Mouse (Mus musculus): ENCODE results near the gene Tmem150a. TPM values are rescaled to one million over a fixed set of nuclear protein-coding genes. Genes with fewer than 3 reads are reported as not detected.

Gene Tmem150a
- total and polyA plus RNA-seq, 2 experiments from 2014 or later, result 12.9 to 28.5 TPM

DNA sequence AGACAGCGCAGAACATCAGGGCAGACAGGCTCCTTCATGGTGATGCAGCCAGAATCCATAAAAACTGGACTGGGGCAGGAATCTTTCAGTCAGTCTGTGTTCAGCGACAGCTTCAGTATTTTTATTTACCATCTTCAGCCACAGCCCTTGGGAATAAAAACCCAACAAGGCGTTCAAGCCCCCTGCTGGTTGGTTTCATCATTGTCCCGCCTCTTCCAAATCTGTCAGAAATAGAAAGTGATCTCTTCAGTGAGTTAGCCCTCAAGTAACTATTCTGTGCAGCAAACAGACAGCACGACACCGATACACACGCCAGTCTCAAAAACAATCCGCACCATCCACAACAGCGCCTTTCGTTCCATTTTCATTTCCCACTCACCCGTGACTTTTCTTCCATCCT lies 36.2 kb upstream of the Tmem150a start:
- no peak overlapping the region for H3K27ac ChIP-seq (ENCODE audit: low read depth, low read length)
- H3K27me3 ChIP-seq (ENCODE audit: insufficient read depth, low read length), result no peaks in the 10 kb centered on the region
- TF ChIP-seq CTCF (IDR thresholded peaks at IDR 0.05), result peak; percentile 65
- H3K4me3 ChIP-seq (ENCODE audit: low read depth, low read length), result no peak overlapping the region
- no peaks in the 10 kb centered on the region for H3K4me1 ChIP-seq (ENCODE audit: insufficient read depth, low read length)
- no peak overlapping the region for H3K9ac ChIP-seq (replicated peaks; ENCODE audit: low read length, poor library complexity, severe bottlenecking)
- 81% methylated on average over 11 of the region's 11 CpGs for WGBS
- H3K4me2 ChIP-seq (ENCODE audit: low read depth, low read length, poor library complexity, severe bottlenecking), result no peak overlapping the region
- H3K9me3 ChIP-seq (ENCODE audit: low read length), result no peaks in the 10 kb centered on the region
- DNase-seq (ENCODE audit: low spot score), result peak; percentile 35
- peaks cover 61% of the 10 kb centered on the region for H3K36me3 ChIP-seq (ENCODE audit: insufficient read depth, low read length)
- no peak for ATAC-seq (ENCODE audit: low FRiP score)

DNA sequence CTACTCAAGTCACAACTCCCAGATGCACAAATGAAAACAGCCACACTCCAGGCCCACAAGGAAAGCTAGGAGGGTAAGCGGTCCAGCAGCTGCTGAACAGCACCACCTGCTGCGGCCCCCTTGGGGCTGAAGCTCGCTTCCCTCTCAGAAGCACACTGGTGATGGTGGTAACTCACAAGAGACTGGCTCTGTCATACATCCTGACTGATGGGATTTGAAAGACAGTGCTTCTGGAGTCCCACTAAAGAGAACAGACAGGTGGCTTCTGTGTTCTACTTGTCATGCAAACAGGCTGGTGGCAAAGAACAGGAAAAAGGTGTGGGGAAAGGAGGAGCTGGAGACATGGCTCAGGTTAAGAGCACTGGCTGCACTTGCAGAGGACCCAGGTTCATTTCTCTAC lies 32.3 kb upstream of the Tmem150a start:
- WGBS, result 87% methylated on average over 3 of the region's 3 CpGs
- H3K4me2 ChIP-seq (ENCODE audit: low read depth, low read length, poor library complexity, severe bottlenecking), result no peak overlapping the region
- no peak overlapping the region for H3K27ac ChIP-seq (ENCODE audit: low read depth, low read length)
- H3K36me3 ChIP-seq (ENCODE audit: insufficient read depth, low read length), result peaks cover 68% of the 10 kb centered on the region
- no peaks in the 10 kb centered on the region for H3K9me3 ChIP-seq (ENCODE audit: low read length)
- no peak for TF ChIP-seq CTCF (IDR thresholded peaks at IDR 0.05)
- no peak for DNase-seq (ENCODE audit: low spot score)
- H3K27me3 ChIP-seq (ENCODE audit: insufficient read depth, low read length), result no peaks in the 10 kb centered on the region
- no peak for ATAC-seq (ENCODE audit: low FRiP score)
- no peak overlapping the region for H3K4me3 ChIP-seq (ENCODE audit: low read depth, low read length)
- H3K4me1 ChIP-seq (ENCODE audit: insufficient read depth, low read length), result no peaks in the 10 kb centered on the region
- no peak overlapping the region for H3K9ac ChIP-seq (replicated peaks; ENCODE audit: low read length, poor library complexity, severe bottlenecking)

DNA sequence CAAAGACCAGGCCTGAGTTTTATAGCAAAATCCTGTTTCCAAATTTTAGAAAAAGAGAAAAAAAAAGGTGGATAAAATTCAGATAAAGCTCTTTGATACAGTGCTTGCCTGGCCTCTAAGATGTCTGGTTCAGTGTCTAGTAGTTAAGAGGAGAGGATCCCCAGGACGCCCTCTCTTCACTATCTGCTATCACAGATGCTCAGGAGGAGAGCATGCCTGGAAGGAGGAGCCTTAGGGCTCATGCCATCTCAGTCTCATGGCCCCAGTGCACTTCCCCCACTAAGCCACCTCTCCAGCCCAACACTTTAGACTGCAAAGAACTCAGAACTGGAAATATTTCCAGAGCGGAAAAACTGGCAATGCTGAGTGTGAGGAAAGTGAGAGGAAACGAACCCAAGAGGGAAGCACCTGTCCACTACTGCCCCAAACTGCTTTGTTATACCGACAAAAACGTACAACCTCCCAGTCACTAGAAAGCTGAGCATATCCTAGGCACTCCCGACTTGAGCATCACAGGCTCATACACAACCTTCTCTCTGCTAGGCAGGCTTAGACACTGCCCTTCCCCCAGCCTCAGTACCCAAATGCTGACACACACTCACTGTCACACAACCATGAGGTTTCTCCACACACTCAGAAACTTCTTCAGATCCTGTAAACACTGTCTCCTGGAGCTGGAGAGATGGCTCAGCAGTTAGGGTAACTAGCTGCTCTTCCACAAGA lies 31.3 kb upstream of the Tmem150a start:
- Histone ChIP-seq H3K27me3 (ENCODE audit: insufficient read depth, low read length) (no peaks in the 10 kb centered on the region), H3K4me3 (ENCODE audit: low read depth, low read length) (no peak overlapping the region), H3K27ac (ENCODE audit: low read depth, low read length) (no peak overlapping the region), H3K9me3 (ENCODE audit: low read length) (no peaks in the 10 kb centered on the region), H3K9ac (replicated peaks; ENCODE audit: low read length, poor library complexity, severe bottlenecking) (no peak overlapping the region), H3K4me1 (ENCODE audit: insufficient read depth, low read length) (no peaks in the 10 kb centered on the region), H3K36me3 (ENCODE audit: insufficient read depth, low read length) (peaks cover 71% of the 10 kb centered on the region), H3K4me2 (ENCODE audit: low read depth, low read length, poor library complexity, severe bottlenecking) (no peak overlapping the region)
- 92% methylated on average over 6 of the region's 6 CpGs for WGBS
- ATAC-seq (ENCODE audit: low FRiP score) (no peak), DNase-seq (ENCODE audit: low spot score) (no peak)
- TF ChIP-seq CTCF (IDR thresholded peaks at IDR 0.05), result no peak

DNA sequence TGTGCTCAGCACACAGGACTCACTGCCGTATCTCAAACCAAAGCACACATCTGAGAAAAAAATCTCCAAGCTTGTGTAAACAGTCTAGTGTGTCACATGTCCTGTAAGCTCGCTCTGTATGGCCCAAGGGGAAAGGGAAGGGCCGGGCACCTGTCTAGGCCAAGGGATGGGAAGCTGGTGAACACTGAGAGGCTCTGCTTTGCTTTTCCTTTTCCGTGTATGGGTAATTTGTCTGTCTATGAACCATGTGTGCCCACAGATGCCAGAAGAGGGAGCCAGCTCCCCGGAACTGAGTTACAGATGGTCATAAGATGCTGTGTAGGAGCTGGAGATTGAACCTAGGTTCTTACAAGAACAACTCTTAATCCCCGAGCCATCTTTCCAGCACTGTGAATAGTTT lies 29.0 kb upstream of the Tmem150a start:
- ATAC-seq (ENCODE audit: low FRiP score) (no peak), DNase-seq (ENCODE audit: low spot score) (peak; percentile 20)
- Histone ChIP-seq H3K4me1 (ENCODE audit: insufficient read depth, low read length) (no peaks in the 10 kb centered on the region), H3K4me2 (ENCODE audit: low read depth, low read length, poor library complexity, severe bottlenecking) (no peak overlapping the region), H3K27ac (ENCODE audit: low read depth, low read length) (no peak overlapping the region), H3K4me3 (ENCODE audit: low read depth, low read length) (no peak overlapping the region), H3K36me3 (ENCODE audit: insufficient read depth, low read length) (peaks cover 65% of the 10 kb centered on the region), H3K9ac (replicated peaks; ENCODE audit: low read length, poor library complexity, severe bottlenecking) (no peak overlapping the region), H3K9me3 (ENCODE audit: low read length) (no peaks in the 10 kb centered on the region), H3K27me3 (ENCODE audit: insufficient read depth, low read length) (no peaks in the 10 kb centered on the region)
- peak; percentile 58 for TF ChIP-seq CTCF (IDR thresholded peaks at IDR 0.05)
- WGBS, result 80% methylated on average over 6 of the region's 6 CpGs

- no peak overlapping the region for H3K27ac ChIP-seq (ENCODE audit: low read depth, low read length)
- H3K4me3 ChIP-seq (ENCODE audit: low read depth, low read length), result no peak overlapping the region
- H3K36me3 ChIP-seq (ENCODE audit: insufficient read depth, low read length), result peaks cover 58% of the 10 kb centered on the region
- no peak overlapping the region for H3K9ac ChIP-seq (replicated peaks; ENCODE audit: low read length, poor library complexity, severe bottlenecking)
- no peaks in the 10 kb centered on the region for H3K27me3 ChIP-seq (ENCODE audit: insufficient read depth, low read length)
- no peak overlapping the region for H3K4me2 ChIP-seq (ENCODE audit: low read depth, low read length, poor library complexity, severe bottlenecking)
- ATAC-seq (ENCODE audit: low FRiP score), result no peak
- H3K4me1 ChIP-seq (ENCODE audit: insufficient read depth, low read length), result no peaks in the 10 kb centered on the region
- 91% methylated on average over 5 of the region's 5 CpGs for WGBS
- no peak for DNase-seq (ENCODE audit: low spot score)
- no peaks in the 10 kb centered on the region for H3K9me3 ChIP-seq (ENCODE audit: low read length)
- no peak for TF ChIP-seq CTCF (IDR thresholded peaks at IDR 0.05)
Measured at GRCm38 (mm10) chr6:72329019-72329418, 26.2 kb upstream of the Tmem150a start.

DNA sequence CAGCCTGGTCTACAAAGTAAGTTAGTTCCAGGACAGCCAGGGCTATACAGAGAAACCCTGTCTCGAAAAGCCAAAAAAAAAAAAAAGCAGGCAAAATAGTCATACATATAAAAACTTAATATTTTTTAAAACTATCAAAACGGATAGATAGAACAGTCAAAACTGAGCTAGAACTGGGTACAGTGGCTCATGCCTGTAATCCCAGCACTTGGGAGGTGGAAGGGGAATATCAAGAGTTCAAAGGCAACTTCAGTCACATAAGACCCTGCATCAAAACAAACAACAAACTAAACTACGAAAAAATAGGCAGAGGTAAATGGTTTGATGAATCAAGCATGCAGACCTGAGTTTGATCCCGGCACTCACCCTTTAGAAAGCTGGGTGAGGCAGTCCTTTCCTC lies 25.1 kb upstream of the Tmem150a start:
- Histone ChIP-seq H3K4me1 (ENCODE audit: insufficient read depth, low read length) (no peaks in the 10 kb centered on the region), H3K9me3 (ENCODE audit: low read length) (no peaks in the 10 kb centered on the region), H3K4me3 (ENCODE audit: low read depth, low read length) (no peak overlapping the region), H3K36me3 (ENCODE audit: insufficient read depth, low read length) (peaks cover 60% of the 10 kb centered on the region), H3K27ac (ENCODE audit: low read depth, low read length) (no peak overlapping the region), H3K9ac (replicated peaks; ENCODE audit: low read length, poor library complexity, severe bottlenecking) (no peak overlapping the region), H3K4me2 (ENCODE audit: low read depth, low read length, poor library complexity, severe bottlenecking) (no peak overlapping the region), H3K27me3 (ENCODE audit: insufficient read depth, low read length) (no peaks in the 10 kb centered on the region)
- 97% methylated on average over 4 of the region's 4 CpGs for WGBS
- DNase-seq (ENCODE audit: low spot score) (no peak), ATAC-seq (ENCODE audit: low FRiP score) (no peak)
- no peak for TF ChIP-seq CTCF (IDR thresholded peaks at IDR 0.05)

Measured in midbrain, postnatal 0 days (tissue).